Mouse (Mus musculus): Measurements from ENCODE around the gene Terb1. TPM values are rescaled to one million over a fixed set of nuclear protein-coding genes. Genes with fewer than 3 reads are reported as not detected.
A peak's percentile ranks its signal among the peaks of the same experiment; 100 is the strongest.

Terb1 gene
- 0.19 and 0.40 TPM in 2 replicates for polyA plus RNA-seq (2015; fragmentation: Nextera tagmentation; extraction: Ambion mirVana)

DNA sequence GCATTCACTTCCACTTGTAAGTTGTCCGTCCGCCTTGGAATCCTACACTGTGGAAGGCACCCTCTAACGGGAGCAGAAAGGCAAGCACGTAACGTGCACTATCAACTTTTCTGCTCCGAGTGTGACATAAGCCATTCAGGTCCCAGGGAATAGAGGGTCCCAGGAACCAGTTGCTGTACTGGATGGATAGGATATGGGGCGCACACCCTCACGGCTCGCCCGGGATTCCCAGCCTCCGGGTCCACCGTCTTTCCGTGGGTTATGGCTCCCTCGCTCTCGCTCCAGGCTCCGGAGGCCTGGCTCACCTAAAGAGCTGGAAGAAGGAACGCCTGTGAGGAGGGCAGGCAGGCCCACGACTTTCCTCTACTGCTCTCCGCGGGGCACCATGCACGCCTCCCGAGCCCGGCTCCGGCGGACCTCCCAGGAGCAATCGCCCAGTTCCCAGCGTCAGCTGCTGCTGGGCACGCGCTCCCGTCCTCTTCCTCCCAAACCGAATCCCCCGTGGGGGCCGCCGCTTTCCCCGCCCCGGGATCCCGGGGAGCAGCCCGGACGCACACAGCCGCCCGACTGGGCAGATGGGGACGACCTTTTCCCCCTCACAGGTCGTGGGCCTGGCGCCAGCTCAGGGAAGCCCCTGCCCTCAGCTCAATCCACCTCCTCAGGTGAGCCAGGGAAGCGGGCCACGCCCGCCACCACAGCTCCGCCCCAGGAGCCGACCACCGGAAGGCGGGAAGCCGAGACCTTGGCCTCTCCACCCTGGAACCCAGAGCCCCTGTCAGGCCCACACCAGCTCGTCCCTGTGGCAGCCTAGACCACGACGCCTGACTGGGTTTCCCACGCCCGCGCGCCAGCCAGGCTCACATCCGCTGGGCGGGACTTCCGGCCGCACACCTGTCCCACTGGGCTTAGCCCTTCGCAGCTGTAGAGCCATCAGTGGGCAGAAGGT is at the start of gene Terb1:
Gene Terb1, minus strand, starts transcription at position 850 of the 946 bp plus-strand sequence.
- peak; percentile 77 for ATAC-seq (ENCODE audit: borderline replicate concordance, extremely low read depth, low FRiP score, low TSS enrichment)
- Histone ChIP-seq H3K27me3 (no peaks in the 10 kb centered on the region), H3K4me1 (peaks cover 3% of the 10 kb centered on the region; the same call in 1 of the 2 replicates), H3K9ac (peak within 1 kb of the TSS; percentile 59), H3K36me3 (peaks cover 12% of the 10 kb centered on the region), H3K4me2 (peak within 1 kb of the TSS; percentile 98), H3K27ac (0 out of 2 replicates have a peak within 1 kb of the TSS, but pooled peaks have one; percentile 6), H3K4me3 (peak within 1 kb of the TSS; percentile 52), H3K9me3 (no peaks in the 10 kb centered on the region)
- 1% methylated on average over 64 of the region's 64 CpGs for WGBS

GRCm38 (mm10) chr8:104557226-104557625 is 47.5 kb upstream of the Terb1 start:
- no peak overlapping the region for H3K27ac ChIP-seq
- ATAC-seq (ENCODE audit: borderline replicate concordance, extremely low read depth, low FRiP score, low TSS enrichment): no peak
- no peak overlapping the region for H3K4me2 ChIP-seq
- no peaks in the 10 kb centered on the region for H3K4me1 ChIP-seq
- WGBS: 33% methylated on average over 7 of the region's 7 CpGs
- H3K9ac ChIP-seq: no peak overlapping the region
- H3K9me3 ChIP-seq: no peaks in the 10 kb centered on the region
- H3K4me3 ChIP-seq: no peak overlapping the region
- H3K36me3 ChIP-seq: no peaks in the 10 kb centered on the region
- no peaks in the 10 kb centered on the region for H3K27me3 ChIP-seq

- no peaks in the 10 kb centered on the region for H3K9me3 ChIP-seq
- ATAC-seq (ENCODE audit: borderline replicate concordance, extremely low read depth, low FRiP score, low TSS enrichment): no peak
- 75% methylated on average over 4 of the region's 4 CpGs for WGBS
Measured at GRCm38 (mm10) chr8:104555191-104555590, 45.5 kb upstream of the Terb1 start.

GRCm38 (mm10) chr8:104543440-104544045 is 33.8 kb upstream of the Terb1 start:
- Histone ChIP-seq H3K4me2 (no peak overlapping the region), H3K4me1 (peaks cover 10% of the 10 kb centered on the region), H3K27me3 (peaks cover 56% of the 10 kb centered on the region), H3K4me3 (no peak overlapping the region), H3K36me3 (no peaks in the 10 kb centered on the region), H3K9ac (no peak overlapping the region), H3K9me3 (no peaks in the 10 kb centered on the region), H3K27ac (no peak overlapping the region)
- WGBS: 79% methylated on average over 8 of the region's 8 CpGs
- ATAC-seq (ENCODE audit: borderline replicate concordance, extremely low read depth, low FRiP score, low TSS enrichment): no peak

More at GRCm38 (mm10) chr8:104555191-104555590, 45.5 kb upstream of the Terb1 start:
- Histone ChIP-seq H3K9ac (no peak overlapping the region), H3K4me3 (no peak overlapping the region), H3K27me3 (no peaks in the 10 kb centered on the region), H3K36me3 (no peaks in the 10 kb centered on the region), H3K27ac (no peak overlapping the region), H3K4me1 (no peaks in the 10 kb centered on the region), H3K4me2 (no peak overlapping the region)

GRCm38 (mm10) chr8:104542160-104542559 is 32.5 kb upstream of the Terb1 start:
- Histone ChIP-seq H3K27ac (no peak overlapping the region), H3K36me3 (no peaks in the 10 kb centered on the region), H3K27me3 (peaks cover 67% of the 10 kb centered on the region), H3K4me1 (peaks cover 10% of the 10 kb centered on the region), H3K4me2 (no peak overlapping the region), H3K9me3 (no peaks in the 10 kb centered on the region), H3K4me3 (no peak overlapping the region), H3K9ac (no peak overlapping the region)
- no peak for ATAC-seq (ENCODE audit: borderline replicate concordance, extremely low read depth, low FRiP score, low TSS enrichment)
- 11% methylated on average over 11 of the region's 11 CpGs for WGBS

- peak overlapping the region; percentile 38 for H3K4me3 ChIP-seq
- peak overlapping the region; percentile 81 for H3K4me2 ChIP-seq
- peaks cover 70% of the 10 kb centered on the region for H3K27me3 ChIP-seq
- H3K9me3 ChIP-seq: no peaks in the 10 kb centered on the region
- no peaks in the 10 kb centered on the region for H3K36me3 ChIP-seq
- no peak overlapping the region for H3K9ac ChIP-seq
- no peak for ATAC-seq (ENCODE audit: borderline replicate concordance, extremely low read depth, low FRiP score, low TSS enrichment)
- 14% methylated on average over 8 of the region's 8 CpGs for WGBS
- H3K4me1 ChIP-seq: peaks cover 10% of the 10 kb centered on the region
- no peak overlapping the region for H3K27ac ChIP-seq
Measured at GRCm38 (mm10) chr8:104541515-104541880, 31.8 kb upstream of the Terb1 start.

GRCm38 (mm10) chr8:104540710-104541514 is 31.2 kb upstream of the Terb1 start:
- Histone ChIP-seq H3K36me3 (no peaks in the 10 kb centered on the region), H3K4me3 (peak overlapping the region; percentile 38), H3K9ac (0 out of 2 replicates have a peak overlapping the region, but pooled peaks have one; percentile 17), H3K27ac (no peak overlapping the region), H3K4me2 (peak overlapping the region; percentile 81), H3K9me3 (no peaks in the 10 kb centered on the region), H3K4me1 (peaks cover 10% of the 10 kb centered on the region), H3K27me3 (peaks cover 70% of the 10 kb centered on the region)
- peak; percentile 24 for ATAC-seq (ENCODE audit: borderline replicate concordance, extremely low read depth, low FRiP score, low TSS enrichment)
- WGBS: under 1% methylated on average over 75 of the region's 76 CpGs

DNA sequence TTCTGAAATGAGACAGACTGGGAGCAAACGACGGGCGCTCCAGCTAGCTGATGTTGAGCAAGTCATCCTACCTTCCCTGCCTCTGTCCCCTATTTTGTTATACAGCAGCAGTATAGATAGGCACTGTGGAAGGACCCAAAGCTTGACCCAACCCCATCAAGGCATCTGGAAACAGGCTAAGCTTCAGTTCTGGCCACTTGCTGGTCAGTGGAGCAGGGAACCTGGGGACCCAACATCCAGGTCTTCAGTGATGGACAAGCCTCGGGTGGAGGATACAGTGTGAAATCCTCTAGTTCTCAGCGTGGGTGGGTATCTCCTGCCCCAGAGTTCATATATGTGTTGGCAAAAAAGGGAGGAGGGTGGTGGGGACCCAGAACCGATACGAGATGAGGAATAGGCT is 30.5 kb upstream of the Terb1 start:
- H3K9ac ChIP-seq: no peak overlapping the region
- H3K27me3 ChIP-seq: peaks cover 70% of the 10 kb centered on the region
- WGBS: 38% methylated on average over 7 of the region's 7 CpGs
- peak overlapping the region; percentile 38 for H3K4me3 ChIP-seq
- H3K4me2 ChIP-seq: peak overlapping the region; percentile 81
- H3K27ac ChIP-seq: no peak overlapping the region
- no peaks in the 10 kb centered on the region for H3K36me3 ChIP-seq
- no peak for ATAC-seq (ENCODE audit: borderline replicate concordance, extremely low read depth, low FRiP score, low TSS enrichment)
- no peaks in the 10 kb centered on the region for H3K9me3 ChIP-seq
- H3K4me1 ChIP-seq: peaks cover 13% of the 10 kb centered on the region

- Histone ChIP-seq H3K9ac (no peak overlapping the region), H3K4me3 (no peak overlapping the region), H3K9me3 (no peaks in the 10 kb centered on the region), H3K27me3 (peaks cover 70% of the 10 kb centered on the region), H3K4me2 (no peak overlapping the region), H3K4me1 (peaks cover 19% of the 10 kb centered on the region), H3K27ac (no peak overlapping the region), H3K36me3 (no peaks in the 10 kb centered on the region)
- WGBS: 83% methylated on average over 2 of the region's 2 CpGs
- no peak for ATAC-seq (ENCODE audit: borderline replicate concordance, extremely low read depth, low FRiP score, low TSS enrichment)
Measured at GRCm38 (mm10) chr8:104539566-104539965, 29.9 kb upstream of the Terb1 start.

- WGBS: 83% methylated on average over 4 of the region's 4 CpGs
- ATAC-seq (ENCODE audit: borderline replicate concordance, extremely low read depth, low FRiP score, low TSS enrichment): no peak
Measured at GRCm38 (mm10) chr8:104538896-104539295, 29.2 kb upstream of the Terb1 start.

GRCm38 (mm10) chr8:104536028-104536427 is 26.3 kb upstream of the Terb1 start:
- 80% methylated on average over 4 of the region's 4 CpGs for WGBS
- Histone ChIP-seq H3K27ac (no peak overlapping the region), H3K36me3 (no peaks in the 10 kb centered on the region), H3K9ac (no peak overlapping the region), H3K4me3 (no peak overlapping the region), H3K4me1 (peaks cover 26% of the 10 kb centered on the region), H3K27me3 (peaks cover 39% of the 10 kb centered on the region), H3K4me2 (peak overlapping the region; percentile 74; the same call in 1 of the 2 replicates), H3K9me3 (no peaks in the 10 kb centered on the region)
- no peak for ATAC-seq (ENCODE audit: borderline replicate concordance, extremely low read depth, low FRiP score, low TSS enrichment)

More at GRCm38 (mm10) chr8:104538896-104539295, 29.2 kb upstream of the Terb1 start:
- Histone ChIP-seq H3K4me1 (peaks cover 19% of the 10 kb centered on the region), H3K27me3 (peaks cover 68% of the 10 kb centered on the region), H3K4me3 (no peak overlapping the region), H3K9me3 (no peaks in the 10 kb centered on the region), H3K27ac (no peak overlapping the region), H3K36me3 (no peaks in the 10 kb centered on the region), H3K9ac (no peak overlapping the region), H3K4me2 (no peak overlapping the region)

Measured in lung, embryonic 15.5 days (tissue).